Mouse (Mus musculus) gastrocnemius, postnatal 36 days (tissue): ENCODE measurements around the gene Bricd5. TPM values are rescaled to one million over a fixed set of nuclear protein-coding genes. Genes with fewer than 3 reads are reported as not detected.
A peak's percentile ranks its signal among the peaks of the same experiment; 100 is the strongest.
"Not testable (repeated sequence)": the region's sequence is repeated elsewhere in the genome, so short reads cannot be mapped to it uniquely, and the experiment has no call there.

Experiments
- DNase-seq, 2 experiments: peaks; one replicate each; pipeline ENCODE4 v3.0.0; 2022
- intact Hi-C: fragments of 180-260 bp; cut with DNase I; formaldehyde crosslinking; loops from one replicate; pipeline ENCODE4 v1.15.1; 2025
- long read RNA-seq, 2 experiments: library from polyadenylated mRNA; stranded (forward); transcript quantifications; one replicate each; pipeline ENCODE4 v2.0.0; 2021
- total RNA-seq, 2 experiments: library from RNA; stranded (reverse); gene quantifications; 2 replicates each; pipeline ENCODE4 v1.2.3; 2021

Gene Bricd5
- total RNA-seq: under 1 TPM in 1 of 2 experiments, not detected in 1; 0.26 TPM
- long read RNA-seq, experiment 1: 0 reads
- long read RNA-seq, experiment 2: 0 reads

DNA sequence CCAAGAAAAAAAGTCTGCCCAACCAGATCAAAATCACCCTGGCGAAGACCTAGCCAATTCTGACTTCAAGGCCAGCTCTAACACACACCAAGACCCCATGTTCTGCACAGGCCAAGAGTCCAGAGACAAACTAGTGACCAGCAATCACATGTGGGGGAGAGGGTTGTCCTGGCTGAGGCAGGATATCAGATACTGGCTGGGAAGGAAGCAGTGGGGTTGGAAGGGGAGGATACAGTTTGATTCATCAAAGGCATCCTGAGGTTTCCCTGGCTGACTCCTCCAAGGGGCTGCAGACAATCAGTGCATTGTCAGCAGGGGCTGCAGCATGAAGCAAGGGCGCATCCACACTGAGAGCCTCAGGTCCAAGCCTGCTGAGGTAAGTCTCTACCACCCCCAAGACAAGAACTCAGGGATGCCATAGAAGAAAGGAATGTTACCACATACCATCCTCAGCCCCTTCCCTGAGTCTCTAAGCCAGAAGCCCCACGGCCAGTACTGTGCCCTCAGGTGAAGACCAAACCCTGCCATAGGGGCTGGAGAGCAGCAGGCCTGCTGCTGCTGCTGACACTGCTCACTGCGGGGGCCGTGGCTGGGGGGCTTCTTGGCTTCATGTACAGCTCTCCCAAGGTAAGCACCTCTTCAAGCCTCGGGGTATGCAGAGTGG, at the start of gene Bricd5:
Gene Bricd5 (plus strand): TSS at position 273 of the 664 bp plus-strand sequence.
- intact Hi-C loops: no loop called here
- DNase-seq: no peak

GRCm38 (mm10) chr17:24424489-24424888, 49.2 kb upstream of the Bricd5 start:
- no peak for DNase-seq
- intact Hi-C loops: no loop called here

DNA sequence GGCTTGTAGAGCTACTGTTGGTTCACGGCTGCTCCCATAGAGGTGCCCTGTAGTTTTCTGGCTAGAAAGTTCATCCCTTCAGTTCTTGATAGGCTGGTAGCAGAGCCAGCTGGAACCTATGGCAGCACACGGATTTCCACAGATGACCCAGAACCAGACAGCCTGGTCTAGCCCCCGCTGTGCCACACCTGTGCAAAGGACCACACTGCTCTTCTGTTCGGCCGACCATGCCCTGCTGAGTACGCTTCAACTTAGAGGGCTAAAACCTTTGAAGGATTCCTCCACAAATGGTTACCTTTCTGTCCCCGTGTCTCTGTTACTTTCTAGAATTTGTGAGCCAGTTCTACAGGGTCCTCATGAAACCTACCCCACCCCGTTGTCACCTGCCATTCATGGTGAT, 48.4 kb upstream of the Bricd5 start:
- DNase-seq, intact Hi-C loops: not testable (repeated sequence)

- no peak for DNase-seq
- intact Hi-C loops: no loop called here
These were observed 47.8 kb upstream of the Bricd5 start for GRCm38 (mm10) chr17:24425905-24426304.

GRCm38 (mm10) chr17:24426471-24427169, 47.1 kb upstream of the Bricd5 start, which contains the start of gene Eci1:
Gene Eci1, plus strand, starts transcription at chr17:24426641.
- intact Hi-C loops: no loop called here

GRCm38 (mm10) chr17:24427170-24427557, 46.5 kb upstream of the Bricd5 start:
- no peak for DNase-seq
- intact Hi-C loops: no loop called here

More at GRCm38 (mm10) chr17:24426471-24427169, 47.1 kb upstream of the Bricd5 start, which contains the start of gene Eci1:
- peak; percentile 91 to 97 for DNase-seq

DNA sequence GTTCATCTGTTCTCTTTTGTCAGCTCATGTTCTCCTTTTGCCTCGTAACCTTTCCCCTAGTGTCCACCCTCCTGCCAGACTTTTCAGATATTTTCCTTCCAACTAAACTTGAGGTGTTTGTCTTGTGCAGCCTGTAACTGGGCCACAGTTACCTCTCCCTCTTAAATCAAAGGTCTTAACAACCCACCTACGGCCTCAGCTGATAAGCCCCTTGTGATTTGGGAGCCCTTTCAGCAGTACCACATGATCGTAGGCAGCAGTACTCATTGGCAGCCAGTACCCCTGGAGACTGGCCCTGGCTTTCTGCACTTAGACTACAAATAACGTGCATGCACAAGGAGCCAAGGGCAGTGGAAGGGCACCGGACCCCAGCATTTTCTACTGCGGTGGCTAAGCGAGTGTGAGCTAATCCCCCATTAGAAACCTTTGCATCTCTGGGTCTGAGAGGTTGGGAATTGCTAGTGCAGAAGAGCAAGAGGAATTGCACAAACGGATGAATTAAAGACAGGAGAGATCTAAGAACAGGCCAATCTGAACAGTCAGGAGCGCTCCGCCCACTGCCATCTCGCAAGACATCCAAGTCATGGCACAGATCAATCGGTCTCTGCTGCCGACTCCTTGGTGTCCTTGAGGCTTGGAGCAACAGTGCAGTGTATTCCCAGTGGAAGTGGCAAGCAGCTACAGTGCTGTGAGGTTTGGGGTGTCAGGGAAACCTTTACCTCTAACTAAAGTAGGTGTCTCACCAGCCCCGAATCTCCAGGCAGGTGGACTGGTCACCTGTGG, 44.3 kb upstream of the Bricd5 start:
- intact Hi-C loops: no loop called here
- no peak for DNase-seq

DNA sequence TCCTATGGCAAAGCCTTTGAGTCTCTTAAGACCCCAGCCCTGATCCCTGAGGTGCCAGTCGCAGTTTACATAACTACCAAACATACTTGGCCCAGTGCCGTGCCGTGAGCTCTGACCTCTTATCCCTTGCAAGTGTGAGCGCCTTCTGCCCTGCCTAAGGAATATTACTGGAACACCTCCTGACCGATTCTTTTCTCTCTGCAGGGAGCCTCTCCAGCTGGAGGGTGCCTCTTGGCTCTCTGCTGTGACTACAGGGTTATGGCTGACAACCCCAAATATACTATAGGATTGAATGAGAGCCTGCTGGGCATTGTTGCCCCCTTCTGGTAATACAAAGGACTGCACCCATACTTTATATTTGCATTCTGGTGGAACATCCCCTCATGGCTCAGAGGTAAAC, 36.7 kb upstream of the Bricd5 start:
- no peak for DNase-seq
- intact Hi-C loops: no loop called here

- intact Hi-C loops: no loop called here
- no peak for DNase-seq
These were observed 33.3 kb upstream of the Bricd5 start for GRCm38 (mm10) chr17:24440377-24440776.

GRCm38 (mm10) chr17:24441148-24441547, 32.5 kb upstream of the Bricd5 start:
- intact Hi-C loops: no loop called here
- no peak for DNase-seq

DNA sequence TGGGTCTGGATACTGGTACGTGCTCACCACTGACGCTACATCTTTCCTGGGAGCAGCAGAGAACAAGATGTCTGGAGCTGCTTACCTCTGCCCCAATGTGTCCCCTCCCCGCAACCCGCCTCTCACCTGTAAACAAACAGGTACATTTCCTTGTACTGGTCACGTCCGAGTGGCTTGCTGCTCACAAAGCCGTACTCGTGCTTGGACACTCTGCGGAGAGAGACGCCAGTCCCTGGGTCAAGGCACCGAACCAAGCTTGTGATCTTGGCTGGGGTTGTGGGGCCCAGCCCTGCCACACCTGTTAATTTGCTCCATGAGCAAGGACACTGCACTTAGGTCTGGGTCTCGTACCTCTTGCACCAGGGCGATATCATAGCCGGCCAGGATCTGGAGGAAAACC, 31.6 kb upstream of the Bricd5 start:
- DNase-seq: no peak
- intact Hi-C loops: no loop called here

DNA sequence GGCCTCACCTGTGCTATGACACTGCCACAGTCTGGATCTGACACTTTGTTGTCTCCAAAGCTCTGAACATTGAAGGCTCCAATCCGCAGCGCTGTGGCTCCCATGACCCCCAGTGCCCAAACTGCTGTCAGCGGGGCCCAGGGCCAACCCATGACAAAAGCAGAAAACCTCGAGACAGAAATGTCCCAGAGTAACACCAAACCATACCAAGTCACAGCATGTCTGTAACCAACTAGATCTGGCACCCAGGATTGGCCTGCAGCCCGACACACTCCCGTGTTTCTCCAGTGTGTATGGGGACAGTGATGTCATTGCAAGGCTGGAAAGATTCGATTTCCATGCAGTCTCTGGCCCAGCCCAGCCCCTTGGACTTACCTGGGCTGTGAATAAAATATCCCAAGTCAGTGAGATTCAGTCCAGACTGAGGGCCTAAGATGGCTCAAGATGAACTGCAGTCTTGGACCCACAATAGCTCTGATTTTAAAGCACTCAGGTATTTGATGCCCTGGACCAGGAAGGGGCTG, 31.0 kb upstream of the Bricd5 start, which contains the start of gene Dnase1l2:
Gene Dnase1l2 (minus strand): TSS at position 474 of the 524 bp plus-strand sequence.
- intact Hi-C loops: no loop called here
- no peak for DNase-seq

GRCm38 (mm10) chr17:24443409-24443808, 30.3 kb upstream of the Bricd5 start:
- DNase-seq: no peak
- intact Hi-C loops: no loop called here

GRCm38 (mm10) chr17:24446590-24446989, 27.1 kb upstream of the Bricd5 start:
- intact Hi-C loops: no loop called here

DNA sequence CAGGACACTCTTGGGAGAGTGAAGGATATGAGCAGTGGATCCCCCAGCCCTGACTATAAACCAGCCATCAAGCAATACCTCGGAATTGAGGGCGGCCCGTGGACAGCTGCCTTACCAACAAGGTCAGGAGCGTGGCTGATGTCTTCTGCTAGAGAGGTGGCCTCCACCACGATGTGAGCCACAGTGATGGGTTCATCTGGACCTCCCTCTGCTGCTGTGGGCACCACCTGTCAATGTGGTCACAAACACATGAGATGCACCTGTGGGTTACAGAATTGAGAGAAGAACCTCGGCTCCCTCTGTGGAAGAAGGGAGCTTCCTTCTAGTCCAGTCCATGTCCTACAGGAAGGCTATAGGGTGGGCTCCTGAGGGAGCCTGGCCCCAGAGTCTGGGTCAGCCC, 24.2 kb upstream of the Bricd5 start:
- intact Hi-C loops: no loop called here
- DNase-seq: no peak

More at GRCm38 (mm10) chr17:24446590-24446989, 27.1 kb upstream of the Bricd5 start:
- no peak for DNase-seq

GRCm38 (mm10) chr17:24451220-24451619, 22.5 kb upstream of the Bricd5 start:
- no peak for DNase-seq
- intact Hi-C loops: no loop called here

GRCm38 (mm10) chr17:24453372-24453771, 20.3 kb upstream of the Bricd5 start:
- DNase-seq: no peak
- intact Hi-C loops: no loop called here

- no peak for DNase-seq
- intact Hi-C loops: no loop called here
These were observed 19.4 kb upstream of the Bricd5 start for GRCm38 (mm10) chr17:24454218-24454755.

DNA sequence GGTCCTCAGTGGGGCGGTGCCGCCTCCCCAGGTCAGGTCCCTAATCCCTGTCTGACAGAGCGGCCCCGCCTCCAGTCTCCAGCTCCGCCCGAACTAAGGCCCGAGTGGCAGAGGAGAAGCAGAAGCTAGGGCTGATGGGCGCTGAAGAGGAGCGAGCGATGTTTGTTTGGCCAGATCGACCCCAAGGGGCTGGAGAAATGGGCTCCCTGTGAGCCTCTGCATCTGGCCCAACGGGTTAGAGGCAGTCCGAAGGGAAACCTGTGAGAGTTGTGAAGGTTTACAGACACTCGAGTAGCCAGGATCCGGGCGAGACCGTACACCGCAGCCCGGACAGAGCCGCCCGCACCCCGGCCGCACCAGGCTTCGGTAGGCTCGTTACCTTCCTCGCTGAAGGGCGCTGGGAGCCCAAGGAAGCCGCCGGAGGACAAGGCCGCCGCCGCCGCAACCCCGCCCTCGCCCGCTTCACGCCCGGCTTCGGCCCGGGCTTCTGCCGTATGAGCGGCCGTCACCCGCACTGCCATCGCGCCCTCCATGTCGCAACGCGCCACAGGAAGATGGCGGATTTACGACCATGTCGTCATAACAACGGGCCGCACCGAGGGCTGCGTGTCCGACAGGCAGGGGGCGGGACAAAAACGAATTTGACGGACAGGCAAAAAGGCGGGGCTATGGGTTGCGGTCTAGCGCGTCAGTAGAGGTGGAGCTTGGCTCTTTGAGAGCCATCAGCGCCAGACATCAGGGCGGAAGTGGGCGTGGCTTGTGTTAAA, 18.7 kb upstream of the Bricd5 start:
- DNase-seq: peak; percentile 97 to 99
- intact Hi-C loops: no loop called here
